Mouse (Mus musculus): ENCODE results near the gene Acot10.
"Not testable (repeated sequence)": the region's sequence is repeated elsewhere in the genome, so short reads cannot be mapped to it uniquely, and the experiment has no call there.

Gene Acot10

GRCm38 (mm10) chr15:20666650-20667049, at the start of gene Acot10:
Acot10 (minus strand) TSS chr15:20666750.
- no peak for DNase-seq (ENCODE audit: low spot score)

- DNase-seq (ENCODE audit: low spot score) = no peak
Observed at GRCm38 (mm10) chr15:20711859-20712258, 45.3 kb upstream of the Acot10 start.

GRCm38 (mm10) chr15:20696229-20696628, 29.7 kb upstream of the Acot10 start:
- no peak for DNase-seq (ENCODE audit: low spot score)

- DNase-seq (ENCODE audit: low spot score) = no peak
Observed at GRCm38 (mm10) chr15:20684200-20684599, 17.6 kb upstream of the Acot10 start.

- no peak for DNase-seq (ENCODE audit: low spot score)
Observed at GRCm38 (mm10) chr15:20682719-20683118, 16.2 kb upstream of the Acot10 start.

- not testable (repeated sequence) for DNase-seq (ENCODE audit: low spot score)
Observed at GRCm38 (mm10) chr15:20669507-20669906, 3.0 kb upstream of the Acot10 start.

GRCm38 (mm10) chr15:20667989-20668388, 1.4 kb upstream of the Acot10 start:
- DNase-seq (ENCODE audit: low spot score) = no peak

GRCm38 (mm10) chr15:20667350-20667749, 800 bp upstream of the Acot10 start:
- DNase-seq (ENCODE audit: low spot score) = no peak

GRCm38 (mm10) chr15:20660221-20660620, 6.3 kb downstream of the Acot10 start:
- DNase-seq (ENCODE audit: low spot score) = no peak

- no peak for DNase-seq (ENCODE audit: low spot score)
Observed at GRCm38 (mm10) chr15:20642905-20643414, 23.6 kb downstream of the Acot10 start.

GRCm38 (mm10) chr15:20639155-20639554, 27.4 kb downstream of the Acot10 start:
- DNase-seq (ENCODE audit: low spot score) = no peak

GRCm38 (mm10) chr15:20634593-20634992, 32.0 kb downstream of the Acot10 start:
- no peak for DNase-seq (ENCODE audit: low spot score)

Measured in retina, embryonic 14.5 days (tissue).